Mouse (Mus musculus) forebrain, embryonic 15.5 days (tissue): ENCODE data around the gene Ptrh2. TPM values are rescaled to one million over a fixed set of nuclear protein-coding genes. Genes with fewer than 3 reads are reported as not detected.
"Not testable (repeated sequence)": the region's sequence is repeated elsewhere in the genome, so short reads cannot be mapped to it uniquely, and the experiment has no call there.

Experiments used
- ATAC-seq: fragments of 200-750 bp; cut with Nextera tagmentation; replicated peaks from 2 replicates; pipeline ENCODE4 v1.8.0; 2017; ENCODE audit warnings: mild to moderate bottlenecking, moderate TSS enrichment, moderate library complexity
- H3K27ac ChIP-seq: fragments of 300-500 bp; sonication (generic); replicated peaks from 2 replicates; pipeline ENCODE4 v1.5.1; 2015; ENCODE audit warnings: mild to moderate bottlenecking, inconsistent platforms
- H3K27me3 ChIP-seq: fragments of 300-500 bp; sonication (generic); 2 replicates; pipeline ENCODE4 v1.6.1; 2015; ENCODE audit warnings: inconsistent platforms
- H3K36me3 ChIP-seq: fragments of 300-500 bp; sonication (generic); 2 replicates; pipeline ENCODE4 v1.6.1; 2015; ENCODE audit warnings: mild to moderate bottlenecking, inconsistent platforms
- H3K4me1 ChIP-seq: fragments of 300-500 bp; sonication (generic); 2 replicates; pipeline ENCODE4 v1.6.1; 2015; ENCODE audit warnings: inconsistent platforms
- H3K4me2 ChIP-seq: fragments of 300-500 bp; sonication (generic); replicated peaks from 2 replicates; pipeline ENCODE4 v1.6.1; 2015; ENCODE audit warnings: mild to moderate bottlenecking, inconsistent platforms
- H3K4me3 ChIP-seq: fragments of 300-500 bp; sonication (generic); 2 replicates; pipeline ENCODE4 v1.5.1; 2015; ENCODE audit warnings: mild to moderate bottlenecking, inconsistent platforms
- H3K9ac ChIP-seq: fragments of 300-500 bp; sonication (generic); replicated peaks from 2 replicates; pipeline ENCODE4 v1.6.1; 2015; ENCODE audit warnings: mild to moderate bottlenecking, inconsistent platforms
- H3K9me3 ChIP-seq: fragments of 300-500 bp; sonication (generic); 2 replicates; pipeline ENCODE4 v1.6.1; 2016; ENCODE audit warnings: inconsistent platforms
- WGBS: fragments of 180-500 bp; shearing (Covaris S2); methylation state at CpG from one replicate; pipeline ENCODE4 v1.1.7; 2015; ENCODE audit warnings: mixed read lengths; 5-methylcytosine and 5-hydroxymethylcytosine counted together
- polyA plus RNA-seq: library from polyadenylated mRNA; unstranded; fragments of >200 nt; fragmentation: Nextera tagmentation; extraction: Ambion mirVana; gene quantifications from 2 replicates; pipeline ENCODE4 v1.2.1, GENCODE M21; 2015

Gene Ptrh2
- polyA plus RNA-seq, 1 experiment from 2014 or later, result 38.2 TPM

DNA sequence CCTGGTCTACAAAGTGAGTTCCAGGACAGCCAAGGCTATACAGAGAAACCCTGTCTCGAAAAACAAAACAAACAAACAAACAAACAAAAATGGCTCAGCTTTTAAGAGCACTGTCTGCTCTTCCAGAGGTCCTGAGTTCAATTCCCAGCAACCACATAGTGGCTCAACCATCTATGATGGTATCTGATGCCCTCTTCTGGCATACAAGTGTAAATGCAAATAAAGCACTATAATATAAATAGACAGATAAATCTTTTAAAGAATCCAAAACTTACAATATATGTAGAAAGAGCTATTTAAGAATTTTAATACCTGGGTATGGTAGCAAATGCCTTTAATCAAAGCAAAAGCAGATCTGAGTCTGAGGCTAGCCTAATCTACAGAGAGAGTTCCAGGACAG, 54.5 kb downstream of the Ptrh2 start:
- not testable (repeated sequence) for H3K27ac ChIP-seq, ATAC-seq, H3K36me3 ChIP-seq, H3K4me3 ChIP-seq, H3K9ac ChIP-seq, H3K9me3 ChIP-seq, H3K4me2 ChIP-seq, H3K4me1 ChIP-seq, H3K27me3 ChIP-seq
- 100% methylated on average over 1 of the region's 1 CpGs for WGBS

DNA sequence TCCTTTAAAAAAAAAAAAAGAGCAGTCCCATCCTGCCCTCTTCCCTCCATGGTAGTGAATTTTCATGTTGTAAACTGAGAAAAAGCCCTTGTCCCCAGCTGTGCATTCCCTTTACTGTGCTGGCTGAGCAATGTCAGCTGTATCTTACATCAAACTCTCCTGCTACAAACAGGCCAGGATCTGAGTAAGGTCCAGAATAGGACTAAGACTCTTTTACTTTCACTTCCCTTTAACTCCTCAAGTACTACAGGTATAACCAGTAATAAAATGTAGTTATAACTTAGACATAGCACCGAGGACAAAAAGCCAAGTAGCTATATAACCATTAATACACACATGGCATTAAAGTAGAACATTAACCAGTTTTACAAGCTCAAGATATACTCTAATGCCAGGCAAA, 55.2 kb downstream of the Ptrh2 start:
- H3K9ac ChIP-seq, result no peak overlapping the region
- no peak overlapping the region for H3K27ac ChIP-seq
- ATAC-seq, result no peak
- H3K36me3 ChIP-seq, result 0 out of 2 replicates have a peak, but pooled peaks cover 6% of the 10 kb centered on the region
- no peak overlapping the region for H3K4me3 ChIP-seq
- H3K4me2 ChIP-seq, result no peak overlapping the region
- H3K4me1 ChIP-seq, result no peaks in the 10 kb centered on the region
- no peaks in the 10 kb centered on the region for H3K9me3 ChIP-seq
- WGBS, result 96% methylated on average over 1 of the region's 1 CpGs
- no peaks in the 10 kb centered on the region for H3K27me3 ChIP-seq

DNA sequence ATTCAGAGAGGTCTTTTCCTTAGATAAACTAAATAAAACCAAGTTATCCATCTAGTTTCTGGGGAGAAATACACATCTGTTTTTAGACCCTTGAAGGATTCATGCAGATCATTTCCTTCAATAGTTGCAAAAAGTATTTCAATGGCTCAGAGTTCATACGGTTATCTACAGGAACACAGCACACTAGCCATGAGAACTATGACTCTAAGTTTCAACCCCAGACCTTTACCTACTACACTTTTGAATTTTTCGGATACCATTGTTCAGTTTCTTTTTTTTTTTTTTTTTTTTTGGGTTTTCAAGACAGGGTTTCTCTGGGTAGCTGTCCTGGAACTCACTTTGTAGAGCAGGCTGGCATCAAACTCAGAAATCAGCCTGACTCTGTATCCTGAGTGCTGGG, 55.7 kb downstream of the Ptrh2 start:
- no peak for ATAC-seq
- Histone ChIP-seq H3K9me3 (no peaks in the 10 kb centered on the region), H3K4me1 (no peaks in the 10 kb centered on the region), H3K27me3 (no peaks in the 10 kb centered on the region), H3K4me3 (no peak overlapping the region), H3K36me3 (0 out of 2 replicates have a peak, but pooled peaks cover 2% of the 10 kb centered on the region), H3K27ac (no peak overlapping the region), H3K9ac (no peak overlapping the region), H3K4me2 (no peak overlapping the region)
- WGBS, result 89% methylated on average over 2 of the region's 2 CpGs

DNA sequence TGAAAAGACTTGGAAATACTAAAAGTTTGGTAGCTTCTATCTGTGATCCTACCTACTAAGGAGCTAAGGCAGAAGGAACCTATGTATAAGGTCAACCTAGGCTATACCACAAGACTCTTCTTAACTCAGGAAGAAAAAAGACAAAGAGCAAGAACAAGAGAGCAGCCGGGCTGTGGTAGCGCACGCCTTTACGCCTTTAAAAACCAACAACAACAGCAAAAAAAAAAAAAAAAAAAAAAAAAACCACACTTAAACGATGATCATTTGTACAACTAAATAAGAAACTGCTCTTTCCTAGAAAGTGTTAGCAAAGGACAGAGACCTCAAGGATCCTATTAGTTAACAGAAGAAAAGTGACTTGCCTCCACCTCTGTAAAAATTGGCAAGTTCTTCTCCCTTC, 57.7 kb downstream of the Ptrh2 start:
- H3K9me3 ChIP-seq, result no peaks in the 10 kb centered on the region
- H3K27ac ChIP-seq, result no peak overlapping the region
- 90% methylated on average over 5 of the region's 5 CpGs for WGBS
- H3K4me1 ChIP-seq, result no peaks in the 10 kb centered on the region
- H3K4me2 ChIP-seq, result no peak overlapping the region
- H3K27me3 ChIP-seq, result no peaks in the 10 kb centered on the region
- no peak overlapping the region for H3K4me3 ChIP-seq
- no peak overlapping the region for H3K9ac ChIP-seq
- no peaks in the 10 kb centered on the region for H3K36me3 ChIP-seq
- no peak for ATAC-seq

Other genes starting within 250 kb of the Ptrh2 start
- 19.2 TPM in 2 replicates for gene Rnft1, start 199.3 kb upstream of the Ptrh2 start, polyA plus RNA-seq
- 63.1 and 63.8 TPM in 2 replicates for gene Rps6kb1, start 139.2 kb upstream of the Ptrh2 start, polyA plus RNA-seq
- gene Tubd1, start 139.0 kb upstream of the Ptrh2 start, polyA plus RNA-seq, result 8.8 and 8.9 TPM in 2 replicates
- 99.0 and 99.6 TPM in 2 replicates for gene Vmp1, start 149 bp upstream of the Ptrh2 start, polyA plus RNA-seq
- 127 and 135 TPM in 2 replicates for gene Cltc, start 73.6 kb downstream of the Ptrh2 start, polyA plus RNA-seq
- gene Dhx40, start 123.8 kb downstream of the Ptrh2 start, polyA plus RNA-seq, result 31.2 and 31.7 TPM in 2 replicates